Mouse (Mus musculus) heart, postnatal 0 days (tissue): ENCODE data around the gene Cers1. TPM values are rescaled to one million over a fixed set of nuclear protein-coding genes. Genes with fewer than 3 reads are reported as not detected.

ENCODE experiments used
- ATAC-seq: fragments of 200-750 bp; cut with Nextera tagmentation; 2 replicates; pipeline ENCODE4 v1.8.0; 2017; ENCODE audit warnings: low read depth, moderate number of reproducible peaks, moderate library complexity; ENCODE audit not compliant: insufficient read depth
- DNase-seq: peaks from one replicate; pipeline ENCODE4 v3.0.0-alpha.2; 2016; ENCODE audit warnings: low spot score
- H3K27ac ChIP-seq: fragments of 300-500 bp; sonication (generic); 2 replicates; pipeline ENCODE4 v1.5.1; 2014; ENCODE audit warnings: low read depth, mild to moderate bottlenecking
- H3K27me3 ChIP-seq: fragments of 300-500 bp; sonication (generic); 2 replicates; pipeline ENCODE4 v1.6.1; 2014; ENCODE audit warnings: low read length, mixed read lengths; ENCODE audit not compliant: control insufficient read depth, insufficient read depth
- H3K36me3 ChIP-seq: fragments of 300-500 bp; sonication (generic); replicated peaks from 2 replicates; pipeline ENCODE4 v1.6.1; 2014; ENCODE audit warnings: low read length, mixed read lengths; ENCODE audit not compliant: control insufficient read depth, insufficient read depth
- H3K4me1 ChIP-seq: fragments of 300-500 bp; sonication (generic); 2 replicates; pipeline ENCODE4 v1.6.1; 2014; ENCODE audit warnings: antibody characterized with exemption; ENCODE audit not compliant: control insufficient read depth, insufficient read depth
- H3K4me2 ChIP-seq: fragments of 300-500 bp; sonication (generic); 2 replicates; pipeline ENCODE4 v1.6.1; 2014; ENCODE audit warnings: low read depth, mild to moderate bottlenecking, low read length, moderate library complexity
- H3K4me3 ChIP-seq: fragments of 300-500 bp; sonication (generic); 2 replicates; pipeline ENCODE4 v1.5.1; 2014; ENCODE audit warnings: low read depth, low read length
- H3K9ac ChIP-seq: fragments of 300-500 bp; sonication (generic); replicated peaks from 2 replicates; pipeline ENCODE4 v1.6.1; 2014; ENCODE audit warnings: low read depth, low read length, mixed read lengths
- H3K9me3 ChIP-seq: fragments of 300-500 bp; sonication (generic); replicated peaks from 2 replicates; pipeline ENCODE4 v1.6.1; 2016; ENCODE audit warnings: low read length; ENCODE audit not compliant: control insufficient read depth
- CTCF ChIP-seq: IDR thresholded peaks from 2 replicates; pipeline ENCODE4 v1.5.1; 2016; ENCODE audit warnings: antibody characterized with exemption, control low read depth, low read depth
- EP300 ChIP-seq: IDR thresholded peaks from 2 replicates; pipeline ENCODE4 v1.6.1; 2016; ENCODE audit warnings: antibody characterized with exemption, low read depth
- whole genome bisulfite sequencing: fragments of 180-500 bp; shearing (Covaris S2); extraction: QIAGEN DNeasy Blood & Tissue Kit; methylation state at CpG from one replicate; pipeline ENCODE4 v1.1.7; 2014; 5-methylcytosine and 5-hydroxymethylcytosine counted together
- polyA plus RNA-seq: library from polyadenylated mRNA; unstranded; fragments of >200 nt; fragmentation: Nextera tagmentation; extraction: Ambion mirVana; gene quantifications from 2 replicates; pipeline ENCODE4 v1.2.1, GENCODE M21; 2015
- total RNA-seq: library from RNA; depleted of rRNA; stranded (reverse); fragments of >200 nt; gene quantifications from 2 replicates; pipeline ENCODE4 v1.2.3, GENCODE M21; 2014; ENCODE audit warnings: low replicate concordance

Cers1 gene
- total and polyA plus RNA-seq, 2 experiments from 2014 or later: 0.27 to 0.80 TPM

DNA sequence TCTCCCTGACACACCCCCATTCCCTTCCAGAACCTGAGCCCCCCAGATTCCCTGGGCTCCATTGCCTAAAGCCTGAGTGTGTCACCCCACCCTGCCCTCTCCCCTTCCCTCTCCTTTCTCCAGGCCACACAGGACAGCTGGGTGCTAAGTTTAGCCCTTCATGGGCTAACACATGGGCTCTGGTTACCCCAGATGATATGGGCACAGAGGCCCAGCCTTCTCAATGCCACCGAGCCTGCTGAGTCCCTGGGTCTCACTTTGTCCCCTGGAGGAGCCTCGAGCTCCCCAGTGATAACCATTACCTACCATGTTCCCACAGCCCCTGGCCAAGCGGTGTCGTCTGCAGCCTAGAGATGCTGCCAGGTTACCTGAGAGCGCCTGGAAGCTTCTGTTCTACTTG lies 2.3 kb downstream of the Cers1 start:
- Histone ChIP-seq H3K9ac (no peak overlapping the region), H3K27ac (no peak overlapping the region), H3K4me3 (no peak overlapping the region), H3K27me3 (peaks cover 10% of the 10 kb centered on the region; the same call in 1 of the 2 replicates), H3K4me2 (no peak overlapping the region), H3K9me3 (no peaks in the 10 kb centered on the region), H3K36me3 (peaks cover 10% of the 10 kb centered on the region), H3K4me1 (peaks cover 9% of the 10 kb centered on the region; the same call in 1 of the 2 replicates)
- DNase-seq (no peak), ATAC-seq (no peak)
- TF ChIP-seq CTCF (no peak), EP300 (no peak)
- 78% methylated on average over 5 of the region's 5 CpGs for WGBS

DNA sequence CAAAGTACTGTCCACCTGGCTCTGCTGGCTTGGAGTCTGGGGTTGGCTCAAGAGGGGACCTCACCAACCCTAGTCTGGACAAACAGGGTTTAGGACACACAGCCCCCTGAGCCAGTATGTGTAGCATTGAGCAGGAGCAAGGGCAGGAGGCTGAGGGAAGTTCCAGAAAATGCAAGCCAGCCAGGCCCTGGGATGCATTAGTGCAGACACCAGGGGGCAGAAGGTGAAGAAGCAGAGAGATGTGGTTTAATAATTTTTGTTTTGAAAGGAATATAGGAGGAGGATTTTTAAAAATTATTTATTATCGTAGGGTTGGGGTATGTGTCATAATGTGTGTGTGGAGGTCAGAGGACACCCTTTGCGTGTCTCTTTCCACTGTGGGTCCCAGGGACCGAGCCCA lies 8.1 kb downstream of the Cers1 start:
- H3K4me2 ChIP-seq: no peak overlapping the region
- H3K4me3 ChIP-seq: no peak overlapping the region
- WGBS: 88% methylated on average over 3 of the region's 3 CpGs
- H3K36me3 ChIP-seq: no peaks in the 10 kb centered on the region
- ATAC-seq (no peak), DNase-seq (no peak)
- no peaks in the 10 kb centered on the region for H3K4me1 ChIP-seq
- TF ChIP-seq CTCF (peak; percentile 24), EP300 (no peak)
- H3K27me3 ChIP-seq: no peaks in the 10 kb centered on the region
- H3K9me3 ChIP-seq: no peaks in the 10 kb centered on the region
- H3K27ac ChIP-seq: no peak overlapping the region
- H3K9ac ChIP-seq: no peak overlapping the region

DNA sequence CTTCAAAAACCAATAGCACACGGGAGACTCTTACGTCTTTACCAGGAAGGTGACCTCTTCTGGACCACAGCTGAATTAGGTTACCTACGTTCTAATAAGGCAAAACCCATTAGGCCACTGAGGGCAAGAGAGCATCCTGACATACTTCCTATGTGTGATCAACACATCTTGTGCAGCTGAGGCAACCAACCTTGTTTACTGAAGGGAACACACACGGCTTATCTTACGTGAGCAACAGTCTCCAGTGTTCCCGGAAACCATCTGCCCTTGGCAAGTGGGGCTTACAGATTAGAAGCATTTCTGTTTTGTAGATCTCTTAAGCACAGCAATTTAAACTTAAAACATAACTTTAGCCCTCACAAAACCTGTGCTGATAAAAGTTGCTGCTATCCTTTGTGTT lies 11.9 kb downstream of the Cers1 start:
- H3K9me3 ChIP-seq: no peaks in the 10 kb centered on the region
- H3K9ac ChIP-seq: no peak overlapping the region
- DNase-seq (no peak), ATAC-seq (no peak)
- peaks cover 12% of the 10 kb centered on the region; the same call in 1 of the 2 replicates for H3K36me3 ChIP-seq
- no peak overlapping the region for H3K4me2 ChIP-seq
- no peaks in the 10 kb centered on the region for H3K4me1 ChIP-seq
- no peak overlapping the region for H3K27ac ChIP-seq
- H3K4me3 ChIP-seq: no peak overlapping the region
- no peak for TF ChIP-seq EP300
- no peak for TF ChIP-seq CTCF
- 86% methylated on average over 6 of the region's 6 CpGs for WGBS
- peaks cover 11% of the 10 kb centered on the region; the same call in 1 of the 2 replicates for H3K27me3 ChIP-seq

DNA sequence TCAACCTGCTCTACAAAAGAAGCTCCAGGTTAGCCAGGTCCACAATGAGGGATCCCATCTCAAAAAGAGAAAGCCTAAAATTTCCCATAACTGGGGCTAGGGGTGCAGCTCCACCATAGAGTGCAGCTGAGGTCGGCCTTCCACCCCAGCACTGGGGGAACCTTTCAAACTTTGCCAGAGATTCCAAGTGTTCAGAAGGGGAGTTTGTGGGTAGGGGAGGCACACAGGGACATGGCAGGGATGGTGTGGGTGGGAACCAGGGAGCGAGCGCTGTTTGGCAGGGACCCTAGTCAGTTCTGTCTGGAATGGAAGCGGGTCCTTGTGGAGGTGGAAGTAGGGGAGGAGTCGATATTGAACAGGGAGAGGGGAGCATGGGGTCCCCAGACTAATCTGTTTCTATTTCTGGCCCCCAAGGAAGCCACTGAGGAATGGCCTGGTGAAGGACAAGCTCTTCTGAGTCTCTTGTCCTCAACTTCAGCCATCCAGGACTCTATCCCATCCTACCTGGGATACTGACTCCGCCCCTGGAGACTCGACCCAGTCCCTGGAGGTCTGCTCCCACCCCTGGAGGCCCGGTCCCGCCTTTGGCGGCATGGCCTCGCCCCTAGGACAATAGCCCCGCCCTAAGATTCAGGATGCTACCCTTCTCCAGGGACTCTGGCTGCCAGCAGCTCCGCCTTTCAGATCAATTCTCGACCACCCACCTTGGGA lies 13.7 kb downstream of the Cers1 start, which contains the start of gene Gdf1:
Gene Gdf1, plus strand, starts transcription at position 694 of the 711 bp plus-strand sequence.
- ATAC-seq (no peak), DNase-seq (no peak)
- Histone ChIP-seq H3K27ac (no peak within 1 kb of the TSS), H3K4me3 (no peak within 1 kb of the TSS), H3K4me1 (no peaks in the 10 kb centered on the region), H3K9me3 (no peaks in the 10 kb centered on the region), H3K27me3 (peaks cover 11% of the 10 kb centered on the region; the same call in 1 of the 2 replicates), H3K9ac (no peak within 1 kb of the TSS), H3K36me3 (peaks cover 30% of the 10 kb centered on the region), H3K4me2 (peak within 1 kb of the TSS; percentile 8; the same call in 1 of the 2 replicates)
- TF ChIP-seq EP300 (no peak), CTCF (no peak)
- 34% methylated on average over 14 of the region's 14 CpGs for WGBS

DNA sequence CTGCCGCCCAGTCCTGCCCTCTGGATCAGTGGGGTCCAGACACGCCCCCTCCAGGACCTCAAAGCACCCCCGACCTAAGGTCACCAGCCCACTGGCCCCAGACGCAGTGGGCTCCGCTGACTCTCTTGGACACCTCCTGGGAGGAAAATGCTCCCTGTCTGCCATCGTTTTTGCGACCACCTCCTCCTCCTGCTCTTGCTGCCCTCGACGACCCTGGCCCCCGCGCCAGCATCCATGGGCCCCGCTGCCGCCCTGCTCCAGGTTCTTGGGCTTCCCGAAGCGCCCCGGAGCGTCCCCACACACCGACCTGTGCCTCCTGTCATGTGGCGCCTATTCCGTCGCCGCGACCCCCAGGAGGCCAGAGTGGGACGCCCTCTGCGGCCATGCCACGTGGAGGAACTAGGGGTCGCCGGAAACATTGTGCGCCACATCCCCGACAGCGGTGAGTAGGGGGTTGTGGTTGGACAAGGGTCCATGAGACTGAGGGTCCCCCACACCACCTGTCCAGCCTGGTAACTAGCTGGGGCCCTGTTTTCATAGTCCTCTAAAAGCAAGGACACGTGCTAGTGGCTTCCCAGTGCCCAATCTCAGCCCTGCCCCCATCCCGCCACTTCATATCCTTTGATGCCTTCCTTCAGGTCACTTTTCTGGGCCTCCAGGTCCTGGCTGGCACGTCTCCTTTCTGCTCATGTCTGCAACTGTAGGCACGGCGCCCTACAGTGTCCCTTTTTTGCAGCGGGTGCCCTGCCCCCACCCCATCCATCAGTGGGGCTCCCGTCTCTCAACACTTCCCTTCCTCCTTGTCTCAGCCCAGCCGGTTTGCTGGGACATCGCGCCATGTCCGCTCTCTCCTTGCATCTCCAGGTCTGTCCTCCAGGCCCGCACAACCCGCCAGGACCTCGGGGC lies 14.5 kb downstream of the Cers1 start:
- H3K9ac ChIP-seq: no peak overlapping the region
- H3K4me1 ChIP-seq: no peaks in the 10 kb centered on the region
- no peak overlapping the region for H3K27ac ChIP-seq

More for the DNA sequence above, 14.5 kb downstream of the Cers1 start:
- no peak for TF ChIP-seq CTCF
- TF ChIP-seq EP300: no peak
- Histone ChIP-seq H3K9me3 (no peaks in the 10 kb centered on the region), H3K4me3 (no peak overlapping the region), H3K4me2 (peak overlapping the region; percentile 8; the same call in 1 of the 2 replicates), H3K36me3 (peaks cover 38% of the 10 kb centered on the region), H3K27me3 (peaks cover 11% of the 10 kb centered on the region; the same call in 1 of the 2 replicates)
- DNase-seq (no peak), ATAC-seq (peak; percentile 14; the same call in 1 of the 2 replicates)
- WGBS: 12% methylated on average over 45 of the region's 45 CpGs
